Mouse (Mus musculus) forebrain, embryonic 14.5 days (tissue): ENCODE measurements around the gene Slc25a35. TPM values are rescaled to one million over a fixed set of nuclear protein-coding genes. Genes with fewer than 3 reads are reported as not detected.
"Not testable (repeated sequence)": the region's sequence is repeated elsewhere in the genome, so short reads cannot be mapped to it uniquely, and the experiment has no call there.

ENCODE experiments used
- ATAC-seq: fragments of 200-750 bp; cut with Nextera tagmentation; 2 replicates; pipeline ENCODE4 v1.8.0; 2017; ENCODE audit warnings: mild to moderate bottlenecking, moderate library complexity
- DNase-seq: peaks from one replicate; pipeline ENCODE4 v3.0.0-alpha.2; 2015; ENCODE audit warnings: low spot score
- H3K27ac ChIP-seq: fragments of 300-500 bp; sonication (generic); 2 replicates; pipeline ENCODE4 v1.5.1; 2014; ENCODE audit warnings: low read depth, mild to moderate bottlenecking, control low read depth, low read length, moderate library complexity
- H3K27me3 ChIP-seq: fragments of 300-500 bp; sonication (generic); replicated peaks from 2 replicates; pipeline ENCODE4 v1.6.1; 2014; ENCODE audit warnings: low read length, control low read depth, mixed read lengths; ENCODE audit not compliant: control insufficient read depth, insufficient read depth
- H3K36me3 ChIP-seq: fragments of 300-500 bp; sonication (generic); 2 replicates; pipeline ENCODE4 v1.6.1; 2014; ENCODE audit warnings: low read length, control low read depth; ENCODE audit not compliant: control insufficient read depth, insufficient read depth
- H3K4me1 ChIP-seq: fragments of 300-500 bp; sonication (generic); 2 replicates; pipeline ENCODE4 v1.6.1; 2014; ENCODE audit warnings: antibody characterized with exemption, low read length, control low read depth; ENCODE audit not compliant: control insufficient read depth, insufficient read depth
- H3K4me2 ChIP-seq: fragments of 300-500 bp; sonication (generic); 2 replicates; pipeline ENCODE4 v1.6.1; 2014; ENCODE audit warnings: mild to moderate bottlenecking, control low read depth, low read length
- H3K4me3 ChIP-seq: fragments of 300-500 bp; sonication (generic); 2 replicates; pipeline ENCODE4 v1.5.1; 2014; ENCODE audit warnings: low read depth, low read length, control low read depth
- H3K9ac ChIP-seq: fragments of 300-500 bp; sonication (generic); 2 replicates; pipeline ENCODE4 v1.6.1; 2014; ENCODE audit warnings: mild to moderate bottlenecking, low read length, control low read depth, moderate library complexity
- H3K9me3 ChIP-seq: fragments of 300-500 bp; sonication (generic); replicated peaks from 2 replicates; pipeline ENCODE4 v1.6.1; 2016; ENCODE audit warnings: low read length, control low read depth, mixed read lengths; ENCODE audit not compliant: control insufficient read depth
- WGBS: fragments of 180-500 bp; shearing (Covaris S2); extraction: QIAGEN DNeasy Blood & Tissue Kit; methylation state at CpG from one replicate; pipeline ENCODE4 v1.1.7; 2014; 5-methylcytosine and 5-hydroxymethylcytosine counted together
- polyA plus RNA-seq: library from polyadenylated mRNA; unstranded; fragments of >200 nt; fragmentation: Nextera tagmentation; extraction: Ambion mirVana; gene quantifications from 2 replicates; pipeline ENCODE4 v1.2.1, GENCODE M21; 2014

Slc25a35 gene
- polyA plus RNA-seq, 1 experiment from 2014 or later: 1.2 TPM

DNA sequence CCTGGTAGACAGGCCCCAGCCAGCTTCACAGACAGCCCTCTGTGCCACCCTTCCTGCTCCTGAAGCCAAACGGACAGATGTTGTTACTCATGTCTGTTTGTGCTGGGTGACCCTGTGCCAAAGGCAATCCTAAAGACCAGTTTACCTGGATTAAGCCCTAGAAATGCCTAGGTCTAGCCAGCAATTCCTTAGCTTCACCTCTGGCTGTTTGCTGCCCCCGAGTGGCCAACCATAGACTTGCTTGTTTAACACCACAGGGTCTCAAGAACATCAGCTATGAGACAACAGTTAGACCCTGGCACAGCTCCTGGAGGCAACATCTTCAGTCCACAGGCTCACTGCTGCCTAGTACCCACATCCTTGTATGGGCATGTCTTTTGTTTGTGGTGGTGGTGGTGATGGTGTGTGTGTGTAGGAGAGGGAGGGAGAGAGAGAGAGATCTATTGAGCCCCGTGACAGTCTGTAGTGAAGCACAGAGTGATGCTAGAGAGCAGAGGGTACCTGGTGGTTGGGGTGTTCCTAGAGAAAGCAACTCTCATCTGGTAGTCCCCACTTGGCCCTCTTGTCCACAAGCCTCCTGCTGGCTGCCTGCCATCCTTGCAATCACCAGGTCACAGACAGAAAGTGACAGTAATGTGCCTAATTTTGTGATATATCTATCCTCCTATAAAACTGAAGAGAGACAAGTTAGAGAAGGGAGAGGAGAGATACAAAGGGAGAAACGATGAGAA lies 14.9 kb downstream of the Slc25a35 start:
- WGBS: 28% methylated on average over 4 of the region's 4 CpGs
- H3K36me3 ChIP-seq: peaks cover 16% of the 10 kb centered on the region
- H3K27ac ChIP-seq: no peak overlapping the region
- no peaks in the 10 kb centered on the region for H3K4me1 ChIP-seq
- H3K4me3 ChIP-seq: no peak overlapping the region
- no peaks in the 10 kb centered on the region for H3K27me3 ChIP-seq
- peak; percentile 85 for DNase-seq
- no peak overlapping the region for H3K9ac ChIP-seq
- no peak overlapping the region for H3K4me2 ChIP-seq
- no peaks in the 10 kb centered on the region for H3K9me3 ChIP-seq
- no peak for ATAC-seq

GRCm38 (mm10) chr11:68987365-68987882 lies 19.5 kb downstream of the Slc25a35 start:
- Histone ChIP-seq H3K36me3 (peaks cover 61% of the 10 kb centered on the region), H3K4me3 (no peak overlapping the region), H3K4me2 (no peak overlapping the region), H3K9me3 (no peaks in the 10 kb centered on the region), H3K27me3 (no peaks in the 10 kb centered on the region), H3K27ac (no peak overlapping the region), H3K9ac (no peak overlapping the region), H3K4me1 (no peaks in the 10 kb centered on the region)
- WGBS: 89% methylated on average over 11 of the region's 11 CpGs
- DNase-seq (no peak), ATAC-seq (no peak)

GRCm38 (mm10) chr11:68988341-68988740 lies 20.4 kb downstream of the Slc25a35 start:
- no peaks in the 10 kb centered on the region for H3K9me3 ChIP-seq
- DNase-seq (no peak), ATAC-seq (no peak)
- H3K4me3 ChIP-seq: no peak overlapping the region
- H3K27me3 ChIP-seq: no peaks in the 10 kb centered on the region
- peaks cover 70% of the 10 kb centered on the region for H3K36me3 ChIP-seq
- H3K4me2 ChIP-seq: no peak overlapping the region
- no peak overlapping the region for H3K9ac ChIP-seq
- no peak overlapping the region for H3K27ac ChIP-seq
- H3K4me1 ChIP-seq: no peaks in the 10 kb centered on the region
- WGBS: 93% methylated on average over 17 of the region's 17 CpGs

GRCm38 (mm10) chr11:68993122-68993521 lies 25.2 kb downstream of the Slc25a35 start:
- no peak for ATAC-seq
- Histone ChIP-seq H3K36me3 (peaks cover 96% of the 10 kb centered on the region), H3K4me3 (no peak overlapping the region), H3K4me2 (no peak overlapping the region), H3K4me1 (no peaks in the 10 kb centered on the region), H3K27ac (no peak overlapping the region), H3K9ac (no peak overlapping the region), H3K9me3 (no peaks in the 10 kb centered on the region), H3K27me3 (no peaks in the 10 kb centered on the region)
- no peak for DNase-seq
- 91% methylated on average over 7 of the region's 7 CpGs for WGBS

DNA sequence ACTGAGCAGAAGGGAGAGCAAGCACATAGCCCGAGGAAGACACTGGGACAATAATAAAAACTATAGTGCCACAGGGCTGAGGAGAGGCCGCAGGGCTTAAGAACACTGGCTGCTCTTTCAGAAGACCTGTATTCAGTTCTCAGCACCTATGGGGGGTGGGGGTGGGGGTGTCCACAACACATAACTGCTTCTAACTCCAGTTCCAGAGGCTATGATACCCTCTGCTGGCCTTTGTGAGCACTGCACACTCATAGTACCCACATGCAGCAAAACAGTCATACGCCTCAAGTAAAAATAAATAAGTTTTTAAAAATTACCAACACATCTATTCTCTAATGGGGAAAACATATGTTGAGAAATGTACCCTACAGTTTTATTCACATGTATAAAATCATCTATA lies 26.4 kb downstream of the Slc25a35 start:
- peaks cover 98% of the 10 kb centered on the region for H3K36me3 ChIP-seq
- H3K27me3 ChIP-seq: no peaks in the 10 kb centered on the region
- no peak overlapping the region for H3K4me3 ChIP-seq
- no peaks in the 10 kb centered on the region for H3K4me1 ChIP-seq
- H3K27ac ChIP-seq: no peak overlapping the region
- ATAC-seq (no peak), DNase-seq (no peak)
- H3K9ac ChIP-seq: no peak overlapping the region
- no peak overlapping the region for H3K4me2 ChIP-seq
- H3K9me3 ChIP-seq: no peaks in the 10 kb centered on the region
- WGBS: 91% methylated on average over 3 of the region's 3 CpGs

DNA sequence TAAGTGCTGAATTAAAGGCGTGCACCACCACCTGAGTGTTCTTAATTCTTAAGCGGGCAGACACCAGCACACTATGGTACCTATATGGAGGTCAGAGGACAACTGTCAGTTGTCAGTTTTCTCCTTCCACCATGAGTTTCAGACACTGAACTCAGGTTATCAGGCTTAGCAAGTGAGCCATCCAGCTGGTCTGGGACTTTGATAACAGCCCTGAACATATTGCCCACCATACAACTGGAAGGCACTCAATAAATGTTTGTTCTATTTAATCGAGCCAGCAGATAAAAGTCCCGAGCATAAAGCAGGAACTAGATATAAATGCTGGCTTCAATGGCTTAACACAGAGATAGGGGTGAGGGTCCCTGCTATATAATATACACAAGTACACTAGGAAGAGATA lies 29.1 kb downstream of the Slc25a35 start:
- ATAC-seq: no peak

DNA sequence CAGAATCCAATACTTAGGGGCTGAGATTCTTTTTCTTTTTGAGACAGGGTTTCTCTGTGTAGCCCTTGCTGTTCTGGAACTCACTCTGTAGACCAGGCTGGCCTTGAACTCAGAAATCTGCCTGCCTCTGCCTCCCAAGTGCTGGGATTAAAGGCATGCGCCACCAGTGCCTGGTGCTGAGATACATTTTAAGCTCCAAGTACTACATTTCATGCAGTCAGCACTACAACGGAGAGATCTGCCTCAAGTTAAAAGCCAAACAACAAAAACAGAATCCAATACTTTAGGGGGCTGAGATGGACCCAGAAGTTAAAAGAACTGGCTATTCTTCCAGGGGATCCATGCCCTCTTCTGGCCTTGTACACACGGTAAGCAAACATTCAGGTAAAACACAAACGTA lies 34.9 kb downstream of the Slc25a35 start:
- not testable (repeated sequence) for H3K4me2 ChIP-seq, DNase-seq, H3K4me1 ChIP-seq, H3K27me3 ChIP-seq, H3K9me3 ChIP-seq, H3K4me3 ChIP-seq, H3K9ac ChIP-seq, H3K27ac ChIP-seq, ATAC-seq
- WGBS: 95% methylated on average over 4 of the region's 4 CpGs
- peaks cover 58% of the 10 kb centered on the region for H3K36me3 ChIP-seq

More for the DNA sequence above, 29.1 kb downstream of the Slc25a35 start:
- H3K4me2 ChIP-seq: no peak overlapping the region
- no peaks in the 10 kb centered on the region for H3K9me3 ChIP-seq
- H3K27me3 ChIP-seq: no peaks in the 10 kb centered on the region
- no peaks in the 10 kb centered on the region for H3K4me1 ChIP-seq
- H3K4me3 ChIP-seq: no peak overlapping the region
- no peak overlapping the region for H3K27ac ChIP-seq
- 90% methylated on average over 4 of the region's 4 CpGs for WGBS
- DNase-seq: no peak
- H3K36me3 ChIP-seq: peaks cover 98% of the 10 kb centered on the region
- H3K9ac ChIP-seq: no peak overlapping the region

GRCm38 (mm10) chr11:69003592-69003991 lies 35.7 kb downstream of the Slc25a35 start:
- 64% methylated on average over 4 of the region's 4 CpGs for WGBS
- H3K27me3 ChIP-seq: no peaks in the 10 kb centered on the region
- DNase-seq (no peak), ATAC-seq (no peak)
- H3K4me1 ChIP-seq: peaks cover 3% of the 10 kb centered on the region; the same call in 1 of the 2 replicates
- no peak overlapping the region for H3K9ac ChIP-seq
- no peak overlapping the region for H3K4me2 ChIP-seq
- H3K9me3 ChIP-seq: no peaks in the 10 kb centered on the region
- H3K27ac ChIP-seq: no peak overlapping the region
- H3K4me3 ChIP-seq: no peak overlapping the region
- H3K36me3 ChIP-seq: peaks cover 50% of the 10 kb centered on the region

GRCm38 (mm10) chr11:69005193-69005592 lies 37.3 kb downstream of the Slc25a35 start:
- H3K27me3 ChIP-seq: no peaks in the 10 kb centered on the region
- H3K9ac ChIP-seq: no peak overlapping the region
- H3K9me3 ChIP-seq: no peaks in the 10 kb centered on the region
- H3K36me3 ChIP-seq: peaks cover 34% of the 10 kb centered on the region
- no peak overlapping the region for H3K4me2 ChIP-seq
- DNase-seq (no peak), ATAC-seq (no peak)
- 91% methylated on average over 7 of the region's 7 CpGs for WGBS
- no peak overlapping the region for H3K27ac ChIP-seq
- H3K4me1 ChIP-seq: peaks cover 3% of the 10 kb centered on the region; the same call in 1 of the 2 replicates
- H3K4me3 ChIP-seq: no peak overlapping the region
